Mouse (Mus musculus) ovary, adult 10 weeks (tissue): ENCODE data around the gene Leng9. TPM values are rescaled to one million over a fixed set of nuclear protein-coding genes. Genes with fewer than 3 reads are reported as not detected.

ENCODE experiments used
- polyA plus RNA-seq: library from polyadenylated mRNA; stranded (reverse); fragments of 350-450 nt; fragmentation: Illumina TruSeq; extraction: RNeasy Lipid Tissue Mini Kit (QIAGEN cat#74804); gene quantifications from one replicate; pipeline ENCODE4 v1.2.3, GENCODE M21; 2014

Gene Leng9
- polyA plus RNA-seq = 0.48 TPM

DNA sequence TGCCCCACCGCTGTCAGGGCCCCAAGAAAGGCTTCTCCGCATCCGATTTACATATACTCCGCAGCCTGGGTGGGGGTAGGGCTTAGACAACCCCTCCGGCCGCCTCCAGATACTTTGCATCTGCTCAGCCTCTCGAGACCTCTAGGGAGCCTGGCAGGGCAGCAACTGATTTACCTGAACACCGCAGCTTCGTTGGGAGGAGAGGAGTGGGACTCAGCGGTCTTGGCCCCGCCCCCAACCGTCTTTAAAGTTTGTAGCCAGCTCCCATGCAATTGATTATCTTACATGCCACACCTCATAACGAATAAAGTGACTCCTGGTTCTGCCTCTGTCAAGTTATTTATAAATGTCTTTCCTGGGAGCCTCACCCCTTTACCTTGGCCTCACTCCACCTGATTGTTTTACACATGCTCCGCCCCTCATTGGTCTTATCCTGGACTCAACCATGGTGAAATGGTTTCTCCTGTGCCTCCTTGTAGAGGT, at the start of gene Leng9:
Gene Leng9 (minus strand): TSS at position 316 of the 483 bp plus-strand sequence.

DNA sequence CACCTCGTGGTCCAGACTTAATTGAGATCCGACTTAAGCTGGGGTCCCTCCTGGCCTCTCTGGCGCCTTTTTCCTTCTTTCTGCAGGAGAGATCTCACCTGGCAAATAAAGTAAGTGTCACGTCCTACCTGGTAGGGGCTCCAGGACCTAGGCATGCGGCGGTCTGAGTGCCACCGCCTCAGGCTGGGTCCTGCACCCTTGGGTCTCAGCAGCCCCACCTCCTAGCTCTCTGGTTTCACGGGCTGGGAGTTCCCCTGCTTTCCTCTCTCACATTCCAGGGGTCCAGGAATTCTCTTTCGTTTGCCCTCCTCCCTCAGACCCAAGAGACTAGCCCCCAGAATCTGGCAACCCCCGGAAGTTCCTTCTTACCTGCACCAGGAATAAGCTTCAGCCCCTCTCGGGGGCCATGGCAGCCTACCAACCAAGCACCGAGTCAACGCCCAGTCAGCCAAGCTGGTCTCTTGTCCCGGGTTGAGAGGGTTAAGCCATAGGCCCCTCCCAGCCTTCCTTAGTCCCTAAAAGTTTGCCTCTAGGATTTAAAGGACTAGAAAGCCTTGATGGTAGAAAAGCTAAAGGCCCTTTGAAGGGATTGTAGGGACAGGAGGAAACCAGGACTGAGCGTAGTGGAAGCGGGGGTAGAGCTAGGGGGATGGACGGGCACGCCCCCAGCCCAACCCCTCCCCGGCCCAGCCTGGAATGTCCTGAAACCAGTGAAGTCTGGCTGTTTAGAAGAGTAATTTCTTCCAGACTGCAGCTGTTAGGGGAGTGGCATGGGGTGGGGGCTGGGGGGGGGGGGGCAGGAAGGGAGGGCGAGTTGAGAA, 14.1 kb upstream of the Leng9 start, which contains the start of gene Cdc42ep5:
Gene Cdc42ep5 (minus strand): TSS at position 771 of the 821 bp plus-strand sequence.

DNA sequence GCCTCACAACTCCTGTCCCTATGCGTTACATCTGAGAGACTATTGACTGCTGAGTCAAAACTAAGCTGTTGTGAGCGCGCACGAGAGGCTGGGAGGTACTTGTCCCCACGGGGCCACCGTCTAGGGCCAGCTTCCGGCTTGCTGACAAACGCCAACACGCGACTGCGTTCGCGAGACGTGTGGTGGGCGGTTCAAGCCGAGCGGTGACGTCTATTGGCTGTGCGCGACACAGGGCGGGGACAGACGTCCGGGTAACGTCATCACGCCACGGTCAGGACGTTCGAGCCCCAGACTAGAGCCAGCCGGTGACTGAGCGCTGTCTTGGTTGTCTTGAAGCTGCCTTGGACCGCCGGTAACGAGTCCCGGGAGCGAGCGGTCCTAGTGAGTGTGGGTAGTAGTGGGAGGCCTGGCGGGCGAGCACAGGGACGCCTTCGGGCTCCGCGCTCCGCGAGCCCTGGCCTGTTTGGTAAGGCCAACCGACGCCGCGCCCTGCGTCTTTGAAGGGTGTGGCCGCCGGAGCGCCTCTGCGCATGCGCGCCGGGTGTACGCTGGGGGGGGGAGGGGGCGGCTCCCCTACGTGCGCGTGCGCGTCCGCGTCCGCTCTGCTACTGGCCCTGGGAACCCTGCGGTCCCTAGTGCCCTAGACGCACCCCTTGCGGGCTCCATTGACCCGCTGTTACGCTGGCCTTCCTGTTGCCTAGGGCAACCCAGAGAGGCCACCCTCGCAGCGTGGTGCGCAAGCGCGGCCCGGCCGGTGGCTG, 13.2 kb downstream of the Leng9 start, which contains the start of gene Leng8:
Gene Leng8 (plus strand): TSS at position 269 of the 761 bp plus-strand sequence.

DNA sequence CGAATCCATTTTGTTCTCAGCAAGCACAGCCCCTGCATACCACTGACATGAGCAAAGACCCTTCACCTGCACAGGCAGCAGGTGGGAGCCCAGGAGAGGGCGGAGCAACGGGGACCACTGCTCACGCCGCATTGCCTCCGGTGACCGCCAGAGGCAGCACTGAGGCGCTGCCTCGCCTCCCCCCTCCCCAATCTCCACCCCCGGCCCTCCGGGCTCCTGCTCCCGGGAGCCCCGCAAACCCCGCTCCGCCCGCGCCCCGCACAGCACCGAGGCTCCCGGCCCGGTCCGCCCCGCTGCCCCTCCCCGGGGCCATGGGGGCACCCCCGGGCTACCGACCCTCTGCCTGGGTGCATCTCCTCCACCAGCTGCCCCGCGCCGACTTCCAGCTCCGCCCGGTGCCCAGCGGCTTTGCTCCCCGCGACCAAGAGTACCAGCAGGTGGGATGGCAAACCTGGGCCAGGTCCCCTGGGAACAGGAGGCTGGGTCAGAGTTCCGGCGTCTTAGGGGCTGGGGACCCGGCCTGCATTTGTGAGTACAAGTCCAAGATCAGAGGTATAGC, 30.8 kb downstream of the Leng9 start, which contains the start of gene Ttyh1:
Gene Ttyh1 (plus strand): TSS at position 65 of the 559 bp plus-strand sequence.

Other genes starting within 250 kb of the Leng9 start
- gene Lilra6, start 234.9 kb downstream of the Leng9 start, polyA plus RNA-seq = not detected
- gene Lair1, start 87.2 kb downstream of the Leng9 start, polyA plus RNA-seq = 9.1 TPM
- gene Ttyh1, start 31.0 kb downstream of the Leng9 start, polyA plus RNA-seq = 2.5 TPM
- 13.9 TPM for gene Leng8, start 13.3 kb downstream of the Leng9 start, polyA plus RNA-seq
- 0.97 TPM for gene Cdc42ep5, start 14.5 kb upstream of the Leng9 start, polyA plus RNA-seq
- gene Lilra5, start 87.4 kb upstream of the Leng9 start, polyA plus RNA-seq = 2.7 TPM
- 1.7 TPM for gene Ncr1, start 187.3 kb upstream of the Leng9 start, polyA plus RNA-seq
- 0.20 TPM for gene Gp6, start 247.4 kb upstream of the Leng9 start, polyA plus RNA-seq